Mouse (Mus musculus): ENCODE data around the gene Hist1h2bg.
A peak's percentile ranks its signal among the peaks of the same experiment; 100 is the strongest.
"Not testable (repeated sequence)": the region's sequence is repeated elsewhere in the genome, so short reads cannot be mapped to it uniquely, and the experiment has no call there.

GRCm38 (mm10) chr13:23585442-23586098, 14.4 kb downstream of the Hist1h2bg start:
- TF ChIP-seq CTCF (IDR thresholded peaks at IDR 0.05; ENCODE audit: low read depth): not testable (repeated sequence)
- 0 out of 2 replicates have a peak, but pooled peaks have one; percentile 43 for TF ChIP-seq EP300 (IDR thresholded peaks at IDR 0.05; ENCODE audit: low read depth)

Data from heart, postnatal 0 days (tissue).